Mouse (Mus musculus): ENCODE measurements around the gene Sit1.
A peak's percentile ranks its signal among the peaks of the same experiment; 100 is the strongest.

The Sit1 gene

DNA sequence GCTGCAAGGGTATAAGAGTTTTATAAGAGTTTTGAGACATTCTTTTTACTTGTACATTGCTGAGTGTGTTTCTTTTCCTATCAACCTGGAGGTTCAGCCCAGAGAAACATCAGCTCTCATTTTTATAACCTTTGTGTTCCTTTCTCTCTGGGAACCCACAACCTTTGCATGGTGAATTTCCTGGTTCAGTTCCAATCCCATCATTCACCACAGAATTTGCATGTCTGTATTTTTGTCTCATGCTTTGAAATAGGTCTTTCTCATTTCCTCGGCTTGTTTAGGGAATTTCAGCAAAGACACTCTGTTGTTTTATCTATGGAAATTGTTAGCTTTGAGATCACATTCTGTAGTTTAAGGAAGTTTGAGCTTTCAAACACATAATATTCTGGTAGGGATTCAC, 9.9 kb downstream of the Sit1 start:
- no peak for DNase-seq (ENCODE audit: extremely low read depth, insufficient read length, low spot score)

DNA sequence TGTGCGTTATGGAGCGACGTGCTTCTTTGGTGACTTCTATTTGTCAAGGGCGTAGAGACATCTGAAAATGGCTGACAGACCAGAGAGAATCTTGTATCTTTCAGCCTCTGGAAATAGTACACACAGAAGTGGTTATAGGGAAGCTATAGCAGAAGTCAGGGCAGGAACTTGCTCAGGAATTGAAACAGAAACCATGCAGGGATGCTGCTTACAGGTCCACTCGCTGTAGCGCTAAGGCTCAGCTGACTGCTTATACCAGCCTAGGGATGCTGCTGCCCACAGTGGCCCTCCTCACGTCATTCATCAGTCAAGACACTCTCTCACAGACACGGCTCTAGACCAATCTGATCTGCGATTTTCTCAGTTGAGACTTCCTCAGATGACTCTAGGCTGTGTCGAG, 13.2 kb downstream of the Sit1 start:
- no peak for DNase-seq (ENCODE audit: extremely low read depth, insufficient read length, low spot score)

DNA sequence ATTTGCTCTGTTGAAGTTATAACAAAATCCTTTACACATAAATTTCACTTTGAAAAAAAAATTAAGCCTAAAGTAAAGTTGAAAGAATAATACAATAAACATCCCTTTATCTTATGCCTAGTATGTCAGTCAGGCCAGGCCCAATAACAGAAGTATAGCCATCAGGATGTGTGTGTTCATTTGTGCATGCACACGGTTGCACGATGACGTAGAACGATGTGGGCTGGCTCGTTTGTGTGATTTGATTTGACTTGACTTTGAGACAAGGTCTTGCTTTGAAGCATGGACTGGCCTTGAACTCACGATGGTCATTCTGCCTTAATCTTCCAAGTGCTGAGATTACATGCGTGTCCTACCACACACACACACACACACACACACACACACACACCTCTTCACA, 16.7 kb downstream of the Sit1 start:
- DNase-seq (ENCODE audit: extremely low read depth, insufficient read length, low spot score): no peak

DNA sequence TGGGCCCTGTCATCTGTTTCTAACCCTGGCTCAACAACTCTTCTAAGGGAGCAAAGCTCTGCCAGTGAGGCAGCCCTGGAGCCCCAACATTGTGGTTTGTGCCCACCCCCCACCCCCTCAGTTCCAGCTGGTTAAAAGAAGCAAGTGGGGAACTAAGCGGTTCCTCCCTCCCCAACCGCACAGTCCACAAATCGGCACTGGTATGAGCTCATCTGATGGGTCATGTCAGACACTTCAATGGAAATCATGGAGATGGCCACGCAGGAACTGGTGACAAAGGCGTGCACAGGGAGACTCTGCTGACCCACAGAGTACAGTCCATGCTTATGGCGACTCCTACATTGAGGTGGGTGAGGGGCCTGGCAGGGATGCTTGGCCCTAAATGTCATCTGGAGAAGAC, 17.6 kb downstream of the Sit1 start:
- DNase-seq (ENCODE audit: extremely low read depth, insufficient read length, low spot score): no peak

DNA sequence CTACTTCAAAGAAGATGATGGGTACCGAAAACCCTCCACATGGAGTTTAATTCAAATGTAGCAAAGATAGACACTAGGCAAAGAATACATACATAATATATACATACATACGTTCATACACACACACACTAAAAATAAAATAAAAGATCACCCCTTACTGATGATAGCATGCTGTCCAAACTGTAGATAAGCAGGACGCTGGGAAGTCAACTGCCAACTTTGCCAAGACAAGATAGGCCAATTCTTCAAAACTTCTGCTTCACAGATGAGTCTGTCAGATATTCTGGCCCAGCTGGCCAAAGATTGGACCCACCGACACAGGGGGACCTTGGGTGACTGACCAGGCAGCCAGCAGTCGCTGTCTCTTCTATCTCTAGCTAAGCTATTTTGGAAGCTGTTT, 20.4 kb downstream of the Sit1 start:
- no peak for DNase-seq (ENCODE audit: extremely low read depth, insufficient read length, low spot score)

DNA sequence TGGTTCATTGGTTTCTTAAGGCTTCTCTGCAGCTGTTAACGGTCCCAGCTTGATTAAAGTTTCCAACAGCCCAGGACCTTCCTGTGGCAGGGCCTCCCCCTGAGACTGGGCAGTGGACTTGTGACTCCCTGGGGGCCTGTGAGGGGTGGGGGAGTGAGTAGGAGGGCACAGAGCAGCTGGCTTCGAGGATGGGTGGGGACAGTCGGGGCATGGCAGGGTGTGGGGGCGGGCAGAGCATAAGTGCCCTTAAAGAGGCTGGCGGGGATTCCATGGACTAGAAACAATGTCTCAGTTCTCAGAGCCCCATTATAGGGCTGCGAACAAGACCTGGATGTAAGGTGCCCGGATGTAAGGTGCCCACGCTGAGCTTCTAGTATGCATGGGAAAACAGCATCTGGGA, 26.4 kb downstream of the Sit1 start:
- DNase-seq (ENCODE audit: extremely low read depth, insufficient read length, low spot score): no peak

DNA sequence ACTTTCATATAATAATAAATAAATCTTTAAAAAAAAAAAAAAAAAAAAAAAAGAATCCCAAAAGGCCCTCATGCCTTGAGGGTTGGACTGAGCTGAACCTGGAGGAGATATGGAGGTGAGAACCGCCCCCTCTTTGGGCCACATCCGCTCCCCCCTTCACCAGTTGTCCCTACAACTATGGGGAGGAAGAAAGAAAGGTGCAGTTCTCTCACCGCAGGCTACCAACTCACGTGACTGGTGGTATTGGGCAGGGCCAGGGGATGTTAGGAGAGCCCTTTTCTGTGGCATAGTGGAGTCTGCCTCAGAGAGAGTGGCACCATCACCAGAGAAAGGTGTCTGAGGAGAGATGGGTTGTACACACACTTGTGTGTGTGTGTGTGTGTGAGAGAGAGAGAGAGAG, 27.1 kb downstream of the Sit1 start:
- DNase-seq (ENCODE audit: extremely low read depth, insufficient read length, low spot score): no peak

DNA sequence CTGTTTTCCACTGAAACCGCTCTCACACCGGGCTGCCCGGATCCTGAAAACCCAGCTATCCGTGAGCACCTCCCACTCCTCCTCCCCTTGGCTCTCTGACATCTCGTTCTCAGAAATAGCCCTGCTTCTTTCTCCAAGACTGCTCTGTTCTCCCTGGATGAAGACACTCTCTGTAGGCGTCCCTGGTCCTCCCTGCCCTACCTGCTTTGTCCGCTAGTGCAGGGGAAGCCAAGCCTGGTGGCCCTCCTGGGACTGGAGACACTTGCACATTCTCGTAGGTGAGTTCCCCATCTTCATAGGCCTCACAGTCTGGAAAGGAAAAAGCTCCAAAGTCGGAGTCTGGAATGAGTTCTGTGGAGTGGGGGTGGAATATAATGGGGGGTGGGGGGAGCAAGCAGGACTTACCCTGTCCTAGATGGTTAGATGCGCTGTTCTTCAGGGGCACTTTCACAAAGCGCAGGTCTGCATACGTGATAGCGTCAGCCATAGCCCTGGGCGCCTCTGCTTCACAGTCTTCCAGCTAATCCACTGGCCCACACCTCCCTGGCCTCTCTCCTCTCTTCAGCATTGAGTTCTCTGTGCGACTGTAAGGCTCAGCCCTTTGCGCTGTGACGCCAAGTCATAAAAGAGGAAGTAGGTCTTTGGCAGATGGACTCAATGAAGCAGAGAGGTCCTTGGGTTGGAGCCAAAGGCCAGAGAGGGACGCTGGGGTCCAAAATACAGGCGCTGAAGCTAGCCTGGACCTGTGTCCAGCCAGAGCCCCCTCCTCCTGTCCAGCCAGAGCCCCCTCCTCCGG, 29.3 kb downstream of the Sit1 start, which contains the start of gene Cd72:
TSS of gene Cd72 (minus strand) at position 588 of the 796 bp plus-strand sequence.
- no peak for DNase-seq (ENCODE audit: extremely low read depth, insufficient read length, low spot score)

DNA sequence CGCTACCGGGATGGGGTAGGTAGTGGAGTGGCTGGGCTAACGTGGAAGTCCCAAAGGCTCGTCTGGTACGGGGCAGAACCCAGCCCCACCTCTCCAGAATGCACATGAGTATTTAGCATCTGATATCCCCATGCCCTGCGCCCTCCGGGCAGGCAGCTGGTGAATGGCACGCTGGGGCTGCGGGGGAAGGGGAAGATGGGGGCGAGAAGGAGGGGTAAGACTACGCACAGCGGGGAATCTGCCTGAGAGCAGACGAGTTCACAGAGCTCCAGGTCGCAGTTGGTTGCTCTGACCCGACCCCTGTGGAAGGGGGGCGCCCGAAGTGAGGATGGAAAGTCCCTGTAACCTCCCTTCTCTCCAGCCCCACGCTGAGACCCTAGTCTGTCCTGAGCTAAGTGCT, 30.1 kb downstream of the Sit1 start:
- DNase-seq (ENCODE audit: extremely low read depth, insufficient read length, low spot score): no peak

DNA sequence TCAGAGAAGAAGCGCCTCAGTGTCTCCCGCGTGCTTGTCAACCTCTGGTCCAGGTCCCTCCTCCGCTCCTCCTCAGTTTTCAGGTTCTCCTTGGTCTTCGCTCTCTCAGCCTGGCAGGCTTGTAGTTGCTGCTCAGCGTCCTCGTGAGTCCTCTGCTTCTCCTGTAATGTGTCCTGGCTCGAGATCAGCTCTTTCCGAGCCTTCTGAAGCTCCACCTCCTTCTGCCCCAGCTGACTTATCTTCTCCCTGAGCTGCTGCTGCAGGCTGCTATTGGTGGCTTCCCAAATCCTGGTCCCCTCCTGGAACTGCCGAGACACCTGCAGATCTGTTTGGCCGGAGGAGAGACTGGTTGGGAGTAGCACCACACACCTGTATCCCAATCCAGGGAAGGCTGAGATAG, 31.2 kb downstream of the Sit1 start:
- no peak for DNase-seq (ENCODE audit: extremely low read depth, insufficient read length, low spot score)

DNA sequence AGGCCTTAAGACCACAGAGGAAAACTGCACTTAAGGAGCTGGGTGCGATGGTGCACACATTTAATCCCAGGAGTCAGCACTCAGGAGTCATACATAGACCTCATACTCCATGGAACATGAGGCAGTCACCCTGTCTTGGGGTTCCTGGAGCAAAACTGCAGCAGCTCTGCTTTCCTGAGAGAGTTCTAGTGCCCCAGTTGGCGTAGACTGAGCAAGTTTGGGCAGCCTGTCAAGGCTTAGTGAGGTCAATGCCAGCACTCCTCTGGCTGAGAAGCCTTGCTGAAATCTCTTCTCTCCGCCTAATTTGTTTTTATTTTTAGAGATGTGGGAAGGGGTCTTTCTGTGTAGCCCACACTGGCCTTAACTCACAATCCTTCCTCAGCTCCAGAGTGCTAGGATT, 35.0 kb downstream of the Sit1 start:
- DNase-seq (ENCODE audit: extremely low read depth, insufficient read length, low spot score): no peak

DNA sequence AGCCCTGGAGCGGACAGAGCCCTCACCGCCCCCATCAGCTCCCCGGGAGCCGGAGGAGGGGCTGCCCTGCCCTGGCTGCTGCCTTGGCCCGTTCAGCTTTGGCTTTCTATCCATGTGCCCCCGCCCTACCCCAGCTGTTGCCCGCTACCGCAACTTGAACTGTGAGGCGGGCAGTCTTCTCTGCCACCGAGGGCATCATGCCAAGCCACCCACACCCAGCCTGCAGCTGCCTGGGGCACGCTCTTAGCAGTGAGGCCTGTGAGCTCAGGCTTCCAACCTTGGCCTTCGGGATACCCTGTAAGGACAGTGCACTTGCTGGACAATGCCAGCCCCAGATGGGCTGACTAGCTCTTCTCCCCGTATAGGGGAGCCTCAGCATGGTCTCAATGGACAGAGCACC, 36.3 kb downstream of the Sit1 start:
- DNase-seq (ENCODE audit: extremely low read depth, insufficient read length, low spot score): no peak

DNA sequence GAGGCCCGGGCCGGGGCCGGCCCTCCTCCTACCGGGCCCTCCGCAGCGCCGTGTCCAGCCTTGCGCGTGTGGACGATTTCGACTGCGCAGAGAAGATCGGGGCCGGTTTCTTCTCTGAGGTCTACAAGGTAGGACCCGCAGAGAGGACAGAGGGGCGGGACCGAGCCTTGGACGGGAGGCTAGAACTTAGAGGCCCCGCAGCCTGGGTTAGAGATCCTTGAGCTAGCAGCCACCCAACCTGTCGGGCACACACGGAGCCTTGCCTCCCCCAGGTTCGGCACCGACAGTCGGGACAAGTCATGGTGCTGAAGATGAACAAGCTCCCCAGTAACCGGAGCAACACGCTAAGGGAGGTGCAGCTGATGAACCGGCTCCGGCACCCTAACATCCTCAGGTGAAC, 40.0 kb downstream of the Sit1 start:
- DNase-seq (ENCODE audit: extremely low read depth, insufficient read length, low spot score): peak; percentile 66

DNA sequence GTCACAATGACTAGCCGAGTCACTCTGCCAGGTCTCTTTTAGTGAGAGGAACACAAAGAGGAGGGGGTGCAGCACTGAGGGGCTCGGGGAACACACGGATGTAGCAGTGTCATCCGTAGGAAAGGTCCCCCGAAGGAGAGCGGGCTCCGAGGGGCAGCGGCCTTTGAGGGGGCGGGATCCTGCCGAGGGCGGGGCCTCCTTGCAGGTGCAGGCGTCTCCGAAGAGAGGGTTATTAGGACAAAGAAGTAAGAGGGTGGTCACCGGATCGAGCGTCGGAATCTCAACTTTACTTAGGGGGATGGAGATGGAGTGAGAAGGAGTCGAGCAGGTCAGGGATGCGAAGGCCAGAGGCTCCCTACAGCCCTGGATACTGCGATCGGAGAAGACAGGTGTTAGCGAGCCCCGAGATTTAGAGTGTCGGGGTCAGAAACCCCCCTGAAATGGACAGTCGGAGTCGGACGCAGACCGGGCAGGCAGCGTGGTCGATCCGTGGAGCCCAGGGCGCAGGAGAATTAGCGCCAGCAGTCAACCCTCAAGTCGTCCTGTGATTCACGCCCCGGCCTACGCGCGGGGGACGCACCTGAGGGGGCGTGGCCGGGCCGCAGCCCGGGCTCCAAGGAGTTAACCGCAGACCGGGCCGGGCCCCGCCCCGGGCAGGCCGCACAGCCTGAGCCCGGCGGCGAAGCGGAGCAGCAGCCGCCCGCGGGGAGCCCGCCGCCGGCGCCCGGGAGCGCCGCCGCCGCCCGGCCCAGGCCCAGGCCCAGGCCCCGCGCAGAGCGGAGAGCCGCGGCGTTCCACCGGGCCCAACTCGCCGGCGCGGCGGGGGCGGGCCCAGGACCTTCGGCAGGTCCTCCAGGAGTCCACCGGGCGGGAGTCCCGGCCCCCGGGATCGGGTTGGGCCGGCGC, 40.8 kb downstream of the Sit1 start:
- DNase-seq (ENCODE audit: extremely low read depth, insufficient read length, low spot score): peak; percentile 93

DNA sequence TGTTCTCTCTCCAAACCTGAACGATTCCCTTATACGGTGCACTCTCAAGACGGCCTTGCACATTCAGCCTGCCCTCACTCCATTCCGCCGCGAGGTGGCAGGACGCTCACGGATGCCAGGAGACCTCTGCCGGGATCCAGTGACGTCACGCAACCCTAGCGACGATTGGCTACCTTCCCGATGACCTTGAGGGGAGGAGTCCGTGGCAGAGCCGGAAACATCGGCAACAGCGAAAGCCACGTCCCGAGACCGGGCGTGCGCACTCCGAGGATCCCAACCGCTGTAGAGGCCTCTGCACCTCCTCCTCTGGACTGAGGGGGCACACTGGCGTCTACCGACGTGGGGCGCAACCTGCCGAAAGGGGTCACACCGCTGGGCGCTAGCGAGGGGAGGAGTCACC, 41.5 kb downstream of the Sit1 start:
- DNase-seq (ENCODE audit: extremely low read depth, insufficient read length, low spot score): peak; percentile 98

DNA sequence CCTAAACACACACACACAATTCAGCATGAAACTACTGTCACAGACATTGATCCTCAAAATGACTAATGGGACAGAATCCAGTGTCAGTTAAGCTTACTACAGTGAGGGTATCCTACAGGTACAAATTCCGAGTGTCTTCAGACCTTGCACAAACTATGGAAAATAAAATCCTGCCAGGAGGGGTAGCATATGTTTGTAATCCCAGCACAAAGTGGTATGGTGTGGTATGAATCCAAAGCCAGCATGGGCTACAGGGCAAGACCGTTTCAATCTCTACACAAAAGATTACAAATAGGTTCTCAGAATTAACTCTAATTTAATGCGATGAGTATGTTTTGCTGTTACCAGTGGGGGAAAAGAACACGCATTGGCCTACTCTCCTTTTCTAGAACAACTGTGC, 41.9 kb downstream of the Sit1 start, which contains the start of gene Tesk1:
TSS of gene Tesk1 (plus strand) at position 301 of the 400 bp plus-strand sequence.
- DNase-seq (ENCODE audit: extremely low read depth, insufficient read length, low spot score): no peak

DNA sequence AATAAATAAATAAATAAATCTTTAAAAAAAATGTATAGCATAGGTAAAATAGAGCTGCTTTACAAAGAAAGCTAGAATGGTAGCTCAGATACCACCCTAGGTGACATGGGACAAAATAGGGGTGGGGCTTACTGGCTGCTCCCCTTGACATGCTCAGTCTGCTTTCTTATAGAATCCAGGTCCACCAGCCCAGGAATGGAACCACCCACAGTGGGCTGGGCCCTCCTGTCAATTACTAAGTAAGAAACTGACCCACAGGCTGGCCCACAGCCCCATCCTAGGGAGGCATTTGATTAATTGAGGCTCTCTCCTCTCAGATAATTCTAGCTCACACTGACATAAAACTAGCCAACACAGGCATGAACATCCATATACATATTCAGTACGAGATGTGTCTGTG, 50.7 kb downstream of the Sit1 start:
- no peak for DNase-seq (ENCODE audit: extremely low read depth, insufficient read length, low spot score)

Data from 3134 (cell line).